Mouse (Mus musculus) erythroblast, embryonic 14.5 days (primary cell): ENCODE results near the gene Cnnm2.

Experiments
- GATA1 ChIP-seq: IDR thresholded peaks from 2 replicates; pipeline ENCODE4 v1.6.1; 2012; ENCODE audit warnings: low read length, inconsistent platforms, mixed read lengths
- TAL1 ChIP-seq: IDR thresholded peaks from 3 replicates; pipeline ENCODE4 v1.6.1; 2012; ENCODE audit warnings: low read length, inconsistent platforms, mixed read lengths

GRCm38 (mm10) chr19:46878346-46878745, 117.0 kb downstream of the Cnnm2 start:
- TF ChIP-seq GATA1 (no peak), TAL1 (no peak)
